Mouse (Mus musculus) cerebellum, postnatal 4 days (tissue): ENCODE data around the gene Zbtb46.

Experiments
- DNase-seq, 2 experiments: peaks; one replicate each; pipeline ENCODE4 v3.0.0; 2022; ENCODE audit warnings: low spot score in 2 of 2, mixed read lengths in 1 of 2

Zbtb46 gene

GRCm38 (mm10) chr2:181409643-181410042 lies 49.6 kb downstream of the Zbtb46 start:
- DNase-seq, result no peak

GRCm38 (mm10) chr2:181403722-181404121 lies 55.5 kb downstream of the Zbtb46 start:
- no peak for DNase-seq

GRCm38 (mm10) chr2:181401497-181401896 lies 57.7 kb downstream of the Zbtb46 start:
- DNase-seq, result no peak

GRCm38 (mm10) chr2:181397207-181397761 lies 61.9 kb downstream of the Zbtb46 start:
- DNase-seq, result no peak

- DNase-seq, result no peak
Observed at GRCm38 (mm10) chr2:181394086-181394485, 65.1 kb downstream of the Zbtb46 start.

- DNase-seq, result peak; percentile 79 to 87
Observed at GRCm38 (mm10) chr2:181392600-181393213, 66.5 kb downstream of the Zbtb46 start.

- no peak for DNase-seq
Observed at GRCm38 (mm10) chr2:181391541-181391940, 67.7 kb downstream of the Zbtb46 start.

GRCm38 (mm10) chr2:181391022-181391421 lies 68.2 kb downstream of the Zbtb46 start:
- DNase-seq, result no peak

GRCm38 (mm10) chr2:181390136-181390870 lies 68.9 kb downstream of the Zbtb46 start:
- no peak for DNase-seq

- DNase-seq, result no peak
Observed at GRCm38 (mm10) chr2:181386663-181387210, 72.5 kb downstream of the Zbtb46 start.

GRCm38 (mm10) chr2:181385885-181386284 lies 73.3 kb downstream of the Zbtb46 start:
- DNase-seq, result peak in 1 of 2 experiments; percentile 30

- peak in 1 of 2 experiments; percentile 37 for DNase-seq
Observed at GRCm38 (mm10) chr2:181384919-181385391, 74.3 kb downstream of the Zbtb46 start.

- no peak for DNase-seq
Observed at GRCm38 (mm10) chr2:181384463-181384862, 74.8 kb downstream of the Zbtb46 start.

GRCm38 (mm10) chr2:181381631-181382306 lies 77.5 kb downstream of the Zbtb46 start:
- no peak for DNase-seq

- no peak for DNase-seq
Observed at GRCm38 (mm10) chr2:181381107-181381506, 78.1 kb downstream of the Zbtb46 start.

GRCm38 (mm10) chr2:181380251-181380650 lies 79.0 kb downstream of the Zbtb46 start:
- no peak for DNase-seq

GRCm38 (mm10) chr2:181379778-181380177 lies 79.4 kb downstream of the Zbtb46 start, which contains the start of gene Lime1:
TSS of gene Lime1 (plus strand) at chr2:181380078.
- DNase-seq, result no peak

GRCm38 (mm10) chr2:181378701-181379100 lies 80.5 kb downstream of the Zbtb46 start:
- no peak for DNase-seq

- no peak for DNase-seq
Observed at GRCm38 (mm10) chr2:181377230-181377629, 82.0 kb downstream of the Zbtb46 start.

- DNase-seq, result no peak
Observed at GRCm38 (mm10) chr2:181375787-181376186, 83.4 kb downstream of the Zbtb46 start.

- no peak for DNase-seq
Observed at GRCm38 (mm10) chr2:181370001-181370400, 89.2 kb downstream of the Zbtb46 start.

- DNase-seq, result no peak
Observed at GRCm38 (mm10) chr2:181365655-181366075, 93.6 kb downstream of the Zbtb46 start.
